Mouse (Mus musculus) heart, embryonic 14.5 days (tissue): ENCODE results near the gene Mxra8. TPM values are rescaled to one million over a fixed set of nuclear protein-coding genes. Genes with fewer than 3 reads are reported as not detected.
A peak's percentile ranks its signal among the peaks of the same experiment; 100 is the strongest.

Experiments
- ATAC-seq: fragments of 200-750 bp; cut with Nextera tagmentation; 2 replicates; pipeline ENCODE4 v1.8.0; 2017; ENCODE audit warnings: low read depth, moderate TSS enrichment; ENCODE audit not compliant: insufficient number of reproducible peaks, insufficient read depth, low FRiP score
- H3K27ac ChIP-seq, 2 experiments: fragments of 200-500 bp in 1 of 2; fragments of 300-500 bp in 1 of 2; sonication (generic) in 1 of 2; replicated peaks in 1 of 2; 2 replicates each; pipeline ENCODE4 v1.5.1; 2012 to 2014; ENCODE audit warnings: low read depth in 2 of 2, low read length in 2 of 2, control low read depth in 1 of 2, mild to moderate bottlenecking in 1 of 2, mixed read lengths in 1 of 2; ENCODE audit not compliant: control insufficient read depth in 1 of 2, insufficient read depth in 1 of 2
- H3K27me3 ChIP-seq: fragments of 300-500 bp; sonication (generic); 2 replicates; pipeline ENCODE4 v1.6.1; 2014; ENCODE audit warnings: mild to moderate bottlenecking, low read length, control low read depth; ENCODE audit not compliant: control insufficient read depth, insufficient read depth
- H3K36me3 ChIP-seq: fragments of 300-500 bp; sonication (generic); 2 replicates; pipeline ENCODE4 v1.6.1; 2014; ENCODE audit warnings: mild to moderate bottlenecking, control low read depth, low read length, mixed read lengths; ENCODE audit not compliant: control insufficient read depth, insufficient read depth
- H3K4me1 ChIP-seq, 2 experiments: fragments of 200-500 bp in 1 of 2; fragments of 300-500 bp in 1 of 2; sonication (generic) in 1 of 2; 2 replicates each; pipeline ENCODE4 v1.6.1; 2012 to 2014; ENCODE audit warnings: low read length in 2 of 2, control low read depth in 1 of 2, mixed read lengths in 1 of 2; ENCODE audit not compliant: control insufficient read depth in 2 of 2, insufficient read depth in 2 of 2
- H3K4me2 ChIP-seq: fragments of 300-500 bp; sonication (generic); 2 replicates; pipeline ENCODE4 v1.6.1; 2014; ENCODE audit warnings: mild to moderate bottlenecking, low read length
- H3K4me3 ChIP-seq, 2 experiments: fragments of 200-500 bp in 1 of 2; fragments of 300-500 bp in 1 of 2; sonication (generic) in 1 of 2; 2 replicates each; pipeline ENCODE4 v1.5.1; 2012 to 2014; ENCODE audit warnings: low read length in 2 of 2, mild to moderate bottlenecking in 2 of 2, control low read depth in 1 of 2, low read depth in 1 of 2, moderate library complexity in 1 of 2; ENCODE audit not compliant: control insufficient read depth in 1 of 2, insufficient read depth in 1 of 2
- H3K9ac ChIP-seq: fragments of 300-500 bp; sonication (generic); 2 replicates; pipeline ENCODE4 v1.6.1; 2014; ENCODE audit warnings: mild to moderate bottlenecking, low read length
- H3K9me3 ChIP-seq: fragments of 300-500 bp; sonication (generic); 2 replicates; pipeline ENCODE4 v1.6.1; 2016; ENCODE audit warnings: low read length, control low read depth; ENCODE audit not compliant: control insufficient read depth
- WGBS: fragments of 180-500 bp; shearing (Covaris S2); extraction: QIAGEN DNeasy Blood & Tissue Kit; methylation state at CpG from one replicate; pipeline ENCODE4 v1.1.7; 2014; 5-methylcytosine and 5-hydroxymethylcytosine counted together
- polyA plus RNA-seq: library from polyadenylated mRNA; unstranded; fragments of >200 nt; fragmentation: Nextera tagmentation; extraction: Ambion mirVana; gene quantifications from 2 replicates; pipeline ENCODE4 v1.2.1, GENCODE M21; 2014

The Mxra8 gene
- polyA plus RNA-seq, 1 experiment from 2014 or later = 75.6 TPM

- Histone ChIP-seq H3K4me3 (peak within 1 kb of the TSS; percentile 82 to 95), H3K4me1 (peaks cover 12 to 19% of the 10 kb centered on the region in 2 experiments), H3K27ac (peak within 1 kb of the TSS; percentile 6 to 76; a peak in 3 of 4 replicates), H3K36me3 (peaks cover 18% of the 10 kb centered on the region), H3K4me2 (peak within 1 kb of the TSS; percentile 96), H3K27me3 (no peaks in the 10 kb centered on the region), H3K9me3 (no peaks in the 10 kb centered on the region), H3K9ac (peak within 1 kb of the TSS; percentile 93)
- peak; percentile 91 for ATAC-seq
- 2% methylated on average over 57 of the region's 65 CpGs for WGBS
These were observed 7.5 kb downstream of the Mxra8 start, which contains the start of gene Dvl1 for GRCm38 (mm10) chr4:155846871-155847578. Gene Dvl1 (plus strand): TSS chr4:155847402.

GRCm38 (mm10) chr4:155847591-155848352, 8.3 kb downstream of the Mxra8 start:
- WGBS = 2% methylated on average over 61 of the region's 69 CpGs
- H3K27ac ChIP-seq = peak overlapping the region in 1 of 2 experiments; percentile 76; a peak in 2 of 4 replicates
- no peaks in the 10 kb centered on the region for H3K27me3 ChIP-seq
- H3K9ac ChIP-seq = peak overlapping the region; percentile 93
- H3K4me2 ChIP-seq = peak overlapping the region; percentile 96
- peaks cover 12% of the 10 kb centered on the region for H3K36me3 ChIP-seq
- peaks cover 12 to 19% of the 10 kb centered on the region in 2 experiments for H3K4me1 ChIP-seq
- peak; percentile 33 for ATAC-seq
- H3K4me3 ChIP-seq = peak overlapping the region; percentile 82 to 95
- H3K9me3 ChIP-seq = no peaks in the 10 kb centered on the region

- Histone ChIP-seq H3K27me3 (no peaks in the 10 kb centered on the region), H3K4me1 (peaks cover 12 to 19% of the 10 kb centered on the region in 2 experiments), H3K9ac (peak overlapping the region; percentile 93), H3K9me3 (no peaks in the 10 kb centered on the region), H3K4me2 (peak overlapping the region; percentile 96), H3K27ac (no peak overlapping the region), H3K4me3 (peak overlapping the region; percentile 82 to 95; a peak in 3 of 4 replicates), H3K36me3 (peaks cover 10% of the 10 kb centered on the region)
- WGBS = 74% methylated on average over 7 of the region's 7 CpGs
- no peak for ATAC-seq
These were observed 9.1 kb downstream of the Mxra8 start for GRCm38 (mm10) chr4:155848434-155849095.

- no peak overlapping the region for H3K27ac ChIP-seq
- H3K4me3 ChIP-seq = no peak overlapping the region
- H3K36me3 ChIP-seq = peaks cover 13% of the 10 kb centered on the region
- peaks cover 12 to 19% of the 10 kb centered on the region in 2 experiments for H3K4me1 ChIP-seq
- no peak for ATAC-seq
- H3K4me2 ChIP-seq = no peak overlapping the region
- WGBS = 85% methylated on average over 2 of the region's 2 CpGs
- no peak overlapping the region for H3K9ac ChIP-seq
- no peaks in the 10 kb centered on the region for H3K9me3 ChIP-seq
- no peaks in the 10 kb centered on the region for H3K27me3 ChIP-seq
These were observed 9.9 kb downstream of the Mxra8 start for GRCm38 (mm10) chr4:155849391-155849790.

GRCm38 (mm10) chr4:155849792-155850451, 10.4 kb downstream of the Mxra8 start:
- ATAC-seq = no peak
- 88% methylated on average over 3 of the region's 3 CpGs for WGBS

GRCm38 (mm10) chr4:155851368-155851767, 11.9 kb downstream of the Mxra8 start:
- WGBS = 87% methylated on average over 3 of the region's 3 CpGs
- H3K4me3 ChIP-seq = no peak overlapping the region
- H3K4me2 ChIP-seq = no peak overlapping the region
- H3K9ac ChIP-seq = no peak overlapping the region
- H3K9me3 ChIP-seq = no peaks in the 10 kb centered on the region
- ATAC-seq = no peak
- H3K27me3 ChIP-seq = no peaks in the 10 kb centered on the region
- peaks cover 33% of the 10 kb centered on the region for H3K36me3 ChIP-seq
- no peak overlapping the region for H3K27ac ChIP-seq
- H3K4me1 ChIP-seq = peaks cover 12 to 18% of the 10 kb centered on the region in 2 experiments

More at GRCm38 (mm10) chr4:155849792-155850451, 10.4 kb downstream of the Mxra8 start:
- H3K36me3 ChIP-seq = peaks cover 18% of the 10 kb centered on the region
- H3K9ac ChIP-seq = no peak overlapping the region
- no peak overlapping the region for H3K27ac ChIP-seq
- H3K4me3 ChIP-seq = no peak overlapping the region
- no peak overlapping the region for H3K4me2 ChIP-seq
- peaks cover 12 to 19% of the 10 kb centered on the region in 2 experiments for H3K4me1 ChIP-seq
- no peaks in the 10 kb centered on the region for H3K9me3 ChIP-seq
- H3K27me3 ChIP-seq = no peaks in the 10 kb centered on the region

GRCm38 (mm10) chr4:155851951-155852411, 12.5 kb downstream of the Mxra8 start:
- no peak overlapping the region for H3K4me3 ChIP-seq
- peaks cover 7 to 16% of the 10 kb centered on the region in 2 experiments for H3K4me1 ChIP-seq
- H3K36me3 ChIP-seq = peaks cover 39% of the 10 kb centered on the region
- H3K4me2 ChIP-seq = no peak overlapping the region
- H3K9me3 ChIP-seq = no peaks in the 10 kb centered on the region
- no peak overlapping the region for H3K27ac ChIP-seq
- H3K9ac ChIP-seq = no peak overlapping the region; the same call in 1 of the 2 replicates
- ATAC-seq = no peak
- 51% methylated on average over 2 of the region's 2 CpGs for WGBS
- no peaks in the 10 kb centered on the region for H3K27me3 ChIP-seq
